In the genomic region with DNA sequence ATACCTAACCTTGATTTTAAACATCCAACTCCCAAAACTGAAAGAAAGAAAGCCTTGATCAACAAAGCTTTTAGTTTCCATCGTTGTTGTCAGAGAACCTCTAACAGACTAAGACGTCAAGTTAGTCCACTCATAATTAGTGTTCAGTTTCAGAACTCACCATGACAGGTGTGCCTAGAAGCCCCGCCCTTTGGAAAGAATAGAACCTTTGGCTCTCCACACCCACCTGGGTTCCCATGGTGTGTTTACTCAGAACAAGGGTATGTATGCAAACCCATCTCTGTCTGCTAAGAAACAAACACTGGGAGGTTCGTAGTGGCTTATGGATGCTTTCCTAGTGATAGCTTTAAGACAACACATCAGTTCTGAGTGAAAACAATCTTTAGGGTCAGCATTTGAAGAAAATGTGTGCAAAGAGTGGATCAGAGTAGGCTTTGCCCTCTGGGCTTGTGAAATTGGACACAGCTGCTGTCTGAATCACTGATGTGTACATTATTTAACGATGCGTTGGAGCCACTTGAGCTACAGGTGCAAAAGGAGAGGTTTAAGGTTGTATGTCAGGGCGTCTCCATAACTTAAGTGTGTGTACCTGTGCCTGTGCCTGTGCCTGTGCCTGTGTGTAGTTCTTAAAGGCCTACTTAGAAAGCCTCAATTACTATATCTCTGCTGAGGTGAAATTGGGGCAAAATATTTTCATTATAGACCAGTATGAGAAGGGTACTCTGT, we compare ENCODE assay signal across 19 mouse cellular contexts.
"Had no signal": no experiment of that assay in that cellular context is flagged by ENCODE, and none has a peak within 500 bp of the region (broad histone marks: within the 10 kb centered on the region; RNA-seq: fewer than 3 reads in every experiment).

No protein-coding gene starts in this region.

- H3K4me1 ChIP-seq: midbrain, embryonic 12.5 days; neural tube, embryonic 13.5 days; neural tube, embryonic 15.5 days; stomach, embryonic 15.5 days had no signal

- H3K4me2 ChIP-seq: lung, embryonic 14.5 days; midbrain, embryonic 12.5 days; neural tube, embryonic 13.5 days; neural tube, embryonic 15.5 days; stomach, embryonic 15.5 days had no signal

- H3K27me3 ChIP-seq: midbrain, embryonic 12.5 days; neural tube, embryonic 13.5 days; neural tube, embryonic 15.5 days; stomach, embryonic 15.5 days had no signal

- H3K4me3 ChIP-seq: midbrain, embryonic 10.5 days; midbrain, embryonic 12.5 days; myocyte; neural tube, embryonic 13.5 days; neural tube, embryonic 15.5 days; stomach, embryonic 15.5 days had no signal

- DNase-seq: lung, adult 18-20 months; lung, embryonic 14.5 days; lung, postnatal 10 days; lung, postnatal 4 days; midbrain, embryonic 14.5 days; retina, postnatal 1 day; right cerebral cortex, adult 18-20 months; right cerebral cortex, postnatal 14 days; thymus, adult 2 months; thymus, postnatal 25 days; thymus, postnatal 4 days had no signal

- H3K9ac ChIP-seq: lung, embryonic 14.5 days; midbrain, embryonic 12.5 days; neural tube, embryonic 13.5 days; neural tube, embryonic 15.5 days; stomach, embryonic 15.5 days had no signal

- H3K9me3 ChIP-seq: midbrain, embryonic 10.5 days; midbrain, embryonic 12.5 days; neural tube, embryonic 13.5 days; neural tube, embryonic 15.5 days; stomach, embryonic 15.5 days had no signal

- H3K27ac ChIP-seq: midbrain, embryonic 10.5 days; midbrain, embryonic 12.5 days; neural tube, embryonic 13.5 days; neural tube, embryonic 15.5 days; stomach, embryonic 15.5 days; stomach, postnatal 0 days had no signal

- H3K36me3 ChIP-seq: midbrain, embryonic 10.5 days; midbrain, embryonic 12.5 days; neural tube, embryonic 13.5 days; neural tube, embryonic 15.5 days; stomach, embryonic 15.5 days had no signal

- ATAC-seq: midbrain, embryonic 16.5 days had no signal
